Mouse (Mus musculus) cerebellum, postnatal 10 days (tissue): ENCODE measurements around the gene Pus7.

Experiments used
- DNase-seq, 2 experiments: peaks; one replicate each; pipeline ENCODE4 v3.0.0; 2021; ENCODE audit warnings: mixed read lengths in 2 of 2

The Pus7 gene

GRCm38 (mm10) chr5:23782931-23783877 is at the start of gene Pus7:
Gene Pus7 (minus strand): TSS chr5:23783711.
- peak; percentile 87 to 93 for DNase-seq

GRCm38 (mm10) chr5:23830897-23831752 is 47.6 kb upstream of the Pus7 start:
- DNase-seq: peak; percentile 88

- peak; percentile 82 to 83 for DNase-seq
Measured at GRCm38 (mm10) chr5:23826321-23827004, 43.0 kb upstream of the Pus7 start.

GRCm38 (mm10) chr5:23824171-23824733 is 40.7 kb upstream of the Pus7 start:
- no peak for DNase-seq

GRCm38 (mm10) chr5:23822306-23822705 is 38.8 kb upstream of the Pus7 start:
- peak in 1 of 2 experiments; percentile 13 for DNase-seq

- peak in 1 of 2 experiments; percentile 9 for DNase-seq
Measured at GRCm38 (mm10) chr5:23816681-23817080, 33.2 kb upstream of the Pus7 start.

GRCm38 (mm10) chr5:23814841-23815240 is 31.3 kb upstream of the Pus7 start:
- no peak for DNase-seq

GRCm38 (mm10) chr5:23792726-23793125 is 9.2 kb upstream of the Pus7 start:
- no peak for DNase-seq

- peak in 1 of 2 experiments; percentile 8 for DNase-seq
Measured at GRCm38 (mm10) chr5:23789078-23789612, 5.6 kb upstream of the Pus7 start.

- DNase-seq: no peak
Measured at GRCm38 (mm10) chr5:23788390-23788830, 4.9 kb upstream of the Pus7 start.

- peak; percentile 98 to 99 for DNase-seq
Measured at GRCm38 (mm10) chr5:23787536-23788389, 4.3 kb upstream of the Pus7 start, which contains the start of gene Rint1. Gene Rint1 (plus strand): TSS chr5:23787711.

- DNase-seq: peak; percentile 9 to 28
Measured at GRCm38 (mm10) chr5:23782051-23782810, 1.3 kb downstream of the Pus7 start.

- no peak for DNase-seq
Measured at GRCm38 (mm10) chr5:23781172-23781571, 2.3 kb downstream of the Pus7 start.

GRCm38 (mm10) chr5:23780516-23780915 is 3.0 kb downstream of the Pus7 start:
- DNase-seq: no peak

GRCm38 (mm10) chr5:23774186-23774585 is 9.3 kb downstream of the Pus7 start:
- DNase-seq: no peak

- DNase-seq: no peak
Measured at GRCm38 (mm10) chr5:23771105-23771504, 12.4 kb downstream of the Pus7 start.

- DNase-seq: no peak
Measured at GRCm38 (mm10) chr5:23764557-23764956, 19.0 kb downstream of the Pus7 start.

GRCm38 (mm10) chr5:23762531-23762930 is 21.0 kb downstream of the Pus7 start:
- no peak for DNase-seq

GRCm38 (mm10) chr5:23758633-23759032 is 24.9 kb downstream of the Pus7 start:
- DNase-seq: peak; percentile 53 to 54

- DNase-seq: no peak
Measured at GRCm38 (mm10) chr5:23756368-23756767, 27.1 kb downstream of the Pus7 start.
